ENCODE assay signal across 16 mouse cellular contexts in genomic region chr6:52241001-52241621, GRCm38 (mm10). TPM values are rescaled to one million over a fixed set of nuclear protein-coding genes. Genes with fewer than 3 reads are reported as not detected.
DNase-seq lines count a peak whose midpoint lies in the region; ATAC-seq and TF ChIP-seq lines count a peak whose summit lies in the region.
"Had no signal": no experiment of that assay in that cellular context is flagged by ENCODE, and none has a peak within 500 bp of the region (broad histone marks: within the 10 kb centered on the region; RNA-seq: fewer than 3 reads in every experiment).

No protein-coding gene starts in this region.

- 0 out of 2 replicates have a peak overlapping the region, but pooled peaks have one; percentile 19 for H3K4me3 ChIP-seq in lung, embryonic 14.5 days (ENCODE audit: low read depth, low read length)
- H3K4me3 ChIP-seq in limb, embryonic 14.5 days (replicated peaks; ENCODE audit: low read length): peak overlapping the region; percentile 90
- H3K4me3 ChIP-seq in cerebellum, adult 2 months (replicated peaks; ENCODE audit: insufficient read depth, low read depth, low read length): no peak overlapping the region
- H3K4me3 ChIP-seq: embryonic facial prominence, embryonic 12.5 days; liver, embryonic 15.5 days had no signal

- H3K9ac ChIP-seq in lung, embryonic 14.5 days: no peak overlapping the region
- peak overlapping the region; percentile 100 for H3K9ac ChIP-seq in limb, embryonic 14.5 days (ENCODE audit: low read depth, low read length, severe bottlenecking)
- H3K9ac ChIP-seq: embryonic facial prominence, embryonic 12.5 days; forebrain, embryonic 12.5 days; hindbrain, embryonic 14.5 days; liver, embryonic 15.5 days had no signal

- peak; percentile 89 for DNase-seq in heart, adult 11 months
- no peak for DNase-seq in heart, adult 18-20 months
- no peak for DNase-seq in lung, embryonic 14.5 days
- DNase-seq in lung, adult 18-20 months: no peak
- DNase-seq in limb, embryonic 14.5 days (ENCODE audit: low spot score): no peak
- DNase-seq in adipocyte (ENCODE audit: low spot score): no peak
- DNase-seq in cerebellum, adult 2 months: no peak

- no peak for TF ChIP-seq CTCF in lung, embryonic 14.5 days (IDR thresholded peaks at IDR 0.05; ENCODE audit: low read depth)
- TF ChIP-seq CTCF in cerebellum, adult 2 months (IDR thresholded peaks at IDR 0.05; ENCODE audit: borderline replicate concordance, insufficient read depth, low read depth, low read length): no peak

- no peak for TF ChIP-seq POLR2A in limb, embryonic 14.5 days (IDR thresholded peaks at IDR 0.05; ENCODE audit: borderline replicate concordance, extremely low read depth, insufficient read depth, insufficient read length)
- no peak for TF ChIP-seq POLR2A in cerebellum, adult 2 months (IDR thresholded peaks at IDR 0.05; ENCODE audit: borderline replicate concordance, insufficient read depth, low read length)

- no peaks in the 10 kb centered on the region for H3K4me1 ChIP-seq in lung, embryonic 14.5 days (ENCODE audit: insufficient read depth)
- peaks cover 32% of the 10 kb centered on the region for H3K4me1 ChIP-seq in limb, embryonic 14.5 days (ENCODE audit: control insufficient read depth, insufficient read depth, low read length)
- no peaks in the 10 kb centered on the region for H3K4me1 ChIP-seq in cerebellum, adult 2 months (ENCODE audit: control insufficient read depth, insufficient read depth, low read length)
- H3K4me1 ChIP-seq: liver, embryonic 15.5 days had no signal

- H3K9me3 ChIP-seq in lung, embryonic 14.5 days (ENCODE audit: low read depth, low read length): no peaks in the 10 kb centered on the region
- no peaks in the 10 kb centered on the region for H3K9me3 ChIP-seq in limb, embryonic 14.5 days (ENCODE audit: control insufficient read depth, low read length)
- H3K9me3 ChIP-seq: embryonic facial prominence, embryonic 12.5 days; forebrain, embryonic 12.5 days; liver, embryonic 15.5 days; midbrain, embryonic 10.5 days had no signal

- 4% methylated on average over 9 of the region's 9 CpGs for WGBS in lung, embryonic 14.5 days
- 8% methylated on average over 9 of the region's 9 CpGs for WGBS in limb, embryonic 14.5 days
- WGBS in cerebellum, adult 2 months: 9% methylated on average over 9 of the region's 9 CpGs

- no peaks in the 10 kb centered on the region for H3K36me3 ChIP-seq in lung, embryonic 14.5 days (ENCODE audit: insufficient read depth)
- H3K36me3 ChIP-seq in limb, embryonic 14.5 days (ENCODE audit: control insufficient read depth, insufficient read depth, low read length): 0 out of 2 replicates have a peak, but pooled peaks cover 3% of the 10 kb centered on the region
- H3K36me3 ChIP-seq: embryonic facial prominence, embryonic 12.5 days; forebrain, embryonic 12.5 days; liver, embryonic 15.5 days; midbrain, embryonic 10.5 days had no signal

- peaks cover 99% of the 10 kb centered on the region for H3K27me3 ChIP-seq in lung, embryonic 14.5 days (ENCODE audit: insufficient read depth, low read length)
- no peaks in the 10 kb centered on the region for H3K27me3 ChIP-seq in limb, embryonic 14.5 days (ENCODE audit: control insufficient read depth, insufficient read depth, low read length)
- H3K27me3 ChIP-seq in cerebellum, adult 2 months (ENCODE audit: control insufficient read depth, insufficient read depth, low read length): peaks cover 25% of the 10 kb centered on the region; the same call in 1 of the 2 replicates

- H3K4me2 ChIP-seq in lung, embryonic 14.5 days: no peak overlapping the region
- H3K4me2 ChIP-seq in limb, embryonic 14.5 days (replicated peaks; ENCODE audit: low read depth, low read length, severe bottlenecking): peak overlapping the region; percentile 96
- H3K4me2 ChIP-seq: forebrain, embryonic 12.5 days; hindbrain, embryonic 14.5 days had no signal

- no peak for ATAC-seq in lung, embryonic 14.5 days (ENCODE audit: insufficient read depth)
- ATAC-seq in limb, embryonic 14.5 days (ENCODE audit: low FRiP score, low read depth): no peak

- H3K27ac ChIP-seq in lung, embryonic 14.5 days (ENCODE audit: low read depth): no peak overlapping the region
- peak overlapping the region; percentile 99 for H3K27ac ChIP-seq in limb, embryonic 14.5 days (replicated peaks; ENCODE audit: low read depth, low read length)
- H3K27ac ChIP-seq in cerebellum, adult 2 months (ENCODE audit: insufficient read depth, low read length): no peak overlapping the region
- H3K27ac ChIP-seq: embryonic facial prominence, embryonic 12.5 days; forebrain, embryonic 12.5 days; hindbrain, embryonic 14.5 days; liver, embryonic 15.5 days; midbrain, embryonic 10.5 days had no signal

RNA-seq across cellular contexts. Expression of gene Hoxa10, which starts 0.5 kb away (rescaled TPM):
- total RNA-seq in heart, adult 18-20 months (2021): not detected
- not detected in 2 replicates for polyA plus RNA-seq in lung, embryonic 14.5 days (2014; fragmentation: Nextera tagmentation; extraction: Ambion mirVana)
- 111 and 136 TPM in 2 replicates for polyA plus RNA-seq in limb, embryonic 14.5 days (2012; rRNA removed)
- 117 and 149 TPM in 2 replicates for polyA plus RNA-seq in limb, embryonic 14.5 days (2014; fragmentation: Nextera tagmentation; extraction: Ambion mirVana)
- polyA plus RNA-seq in cerebellum, adult 2 months (2012; rRNA removed): not detected in 2 replicates
- total RNA-seq: layer of hippocampus, postnatal 25 days; left cerebral cortex, postnatal 25 days had no signal
- polyA plus RNA-seq: forebrain, embryonic 12.5 days; heart, embryonic 16.5 days had no signal

RNA-seq across cellular contexts. Expression of gene Hoxa11, which starts 4.5 kb away (rescaled TPM):
- not detected for total RNA-seq in heart, adult 18-20 months (2021)
- polyA plus RNA-seq in lung, embryonic 14.5 days (2014; fragmentation: Nextera tagmentation; extraction: Ambion mirVana): not detected in 2 replicates
- polyA plus RNA-seq in limb, embryonic 14.5 days (2012; rRNA removed): 32.6 and 41.2 TPM in 2 replicates
- polyA plus RNA-seq in limb, embryonic 14.5 days (2014; fragmentation: Nextera tagmentation; extraction: Ambion mirVana): 31.1 and 39.0 TPM in 2 replicates
- polyA plus RNA-seq in cerebellum, adult 2 months (2012; rRNA removed): not detected in 2 replicates
- total RNA-seq: granulocyte monocyte progenitor cell, adult 5-6 weeks; layer of hippocampus, postnatal 25 days; left cerebral cortex, postnatal 25 days had no signal
- polyA plus RNA-seq: forebrain, embryonic 12.5 days; heart, embryonic 16.5 days; hindbrain, embryonic 14.5 days; liver, embryonic 15.5 days; midbrain, embryonic 10.5 days had no signal

RNA-seq across cellular contexts. Expression of gene Hoxa9, which starts 10.2 kb away (rescaled TPM):
- total RNA-seq in heart, adult 18-20 months (2021): not detected
- 0.19 TPM in 1 of 2 replicates, not detected in the other for polyA plus RNA-seq in lung, embryonic 14.5 days (2014; fragmentation: Nextera tagmentation; extraction: Ambion mirVana)
- 107 and 134 TPM in 2 replicates for polyA plus RNA-seq in limb, embryonic 14.5 days (2012; rRNA removed)
- polyA plus RNA-seq in limb, embryonic 14.5 days (2014; fragmentation: Nextera tagmentation; extraction: Ambion mirVana): 39.0 and 45.2 TPM in 2 replicates
- not detected in 2 replicates for polyA plus RNA-seq in cerebellum, adult 2 months (2012; rRNA removed)
- total RNA-seq: layer of hippocampus, postnatal 25 days; left cerebral cortex, postnatal 25 days had no signal
- polyA plus RNA-seq: embryonic facial prominence, embryonic 12.5 days; forebrain, embryonic 12.5 days; midbrain, embryonic 10.5 days had no signal

RNA-seq across cellular contexts. Expression of gene Hoxa7, which starts 19.5 kb away (rescaled TPM):
- total RNA-seq in heart, adult 18-20 months (2021): under 1 TPM in 1 of 2 experiments, not detected in 1; 0.59 TPM
- polyA plus RNA-seq in lung, embryonic 14.5 days (2014; fragmentation: Nextera tagmentation; extraction: Ambion mirVana): 5.8 and 7.4 TPM in 2 replicates
- 15.8 and 17.0 TPM in 2 replicates for polyA plus RNA-seq in limb, embryonic 14.5 days (2012; rRNA removed)
- polyA plus RNA-seq in limb, embryonic 14.5 days (2014; fragmentation: Nextera tagmentation; extraction: Ambion mirVana): 8.9 and 10.1 TPM in 2 replicates
- 0.07 and 0.16 TPM in 2 replicates for polyA plus RNA-seq in cerebellum, adult 2 months (2012; rRNA removed)
- total RNA-seq: layer of hippocampus, postnatal 25 days; left cerebral cortex, postnatal 25 days had no signal
- polyA plus RNA-seq: forebrain, embryonic 12.5 days; midbrain, embryonic 10.5 days had no signal

RNA-seq across cellular contexts. Expression of gene Hoxa13, which starts 19.6 kb away (rescaled TPM):
- total RNA-seq in heart, adult 18-20 months (2021): not detected
- not detected in 2 replicates for polyA plus RNA-seq in lung, embryonic 14.5 days (2014; fragmentation: Nextera tagmentation; extraction: Ambion mirVana)
- 26.0 and 37.6 TPM in 2 replicates for polyA plus RNA-seq in limb, embryonic 14.5 days (2012; rRNA removed)
- 16.0 and 24.1 TPM in 2 replicates for polyA plus RNA-seq in limb, embryonic 14.5 days (2014; fragmentation: Nextera tagmentation; extraction: Ambion mirVana)
- not detected in 2 replicates for polyA plus RNA-seq in cerebellum, adult 2 months (2012; rRNA removed)
- total RNA-seq: granulocyte monocyte progenitor cell, adult 5-6 weeks; layer of hippocampus, postnatal 25 days; left cerebral cortex, postnatal 25 days had no signal
- polyA plus RNA-seq: embryonic facial prominence, embryonic 12.5 days; forebrain, embryonic 12.5 days; heart, embryonic 16.5 days; hindbrain, embryonic 14.5 days; liver, embryonic 15.5 days; midbrain, embryonic 10.5 days had no signal

Comparison
In these comparisons a context has a peak if more than half of its experiments do, and no peak if none do; other contexts are left out.
1. RNA of gene Hoxa10, which starts 0.5 kb away (polyA plus RNA-seq): 111 to 149 TPM in limb, embryonic 14.5 days; not detected in lung, embryonic 14.5 days and not detected in cerebellum, adult 2 months; every median in the first group is over 100 times any median in the second.
2. RNA of gene Hoxa11, which starts 4.5 kb away (polyA plus RNA-seq): 31.1 to 41.2 TPM in limb, embryonic 14.5 days; not detected in lung, embryonic 14.5 days and not detected in cerebellum, adult 2 months; every median in the first group is over 10 times any median in the second.
3. RNA of gene Hoxa9, which starts 10.2 kb away (polyA plus RNA-seq): 39.0 to 134 TPM in limb, embryonic 14.5 days; 0.19 TPM in lung, embryonic 14.5 days and not detected in cerebellum, adult 2 months; every median in the first group is over 10 times any median in the second.